Mouse (Mus musculus) heart, postnatal 0 days (tissue): ENCODE data around the gene Rps27rt. TPM values are rescaled to one million over a fixed set of nuclear protein-coding genes. Genes with fewer than 3 reads are reported as not detected.

Source experiments
- ATAC-seq: fragments of 200-750 bp; cut with Nextera tagmentation; 2 replicates; pipeline ENCODE4 v1.8.0; 2017; ENCODE audit warnings: low read depth, moderate number of reproducible peaks, moderate library complexity; ENCODE audit not compliant: insufficient read depth
- DNase-seq: peaks from one replicate; pipeline ENCODE4 v3.0.0-alpha.2; 2016; ENCODE audit warnings: low spot score
- H3K27ac ChIP-seq: fragments of 300-500 bp; sonication (generic); 2 replicates; pipeline ENCODE4 v1.5.1; 2014; ENCODE audit warnings: low read depth, mild to moderate bottlenecking
- H3K27me3 ChIP-seq: fragments of 300-500 bp; sonication (generic); 2 replicates; pipeline ENCODE4 v1.6.1; 2014; ENCODE audit warnings: low read length, mixed read lengths; ENCODE audit not compliant: control insufficient read depth, insufficient read depth
- H3K36me3 ChIP-seq: fragments of 300-500 bp; sonication (generic); replicated peaks from 2 replicates; pipeline ENCODE4 v1.6.1; 2014; ENCODE audit warnings: low read length, mixed read lengths; ENCODE audit not compliant: control insufficient read depth, insufficient read depth
- H3K4me1 ChIP-seq: fragments of 300-500 bp; sonication (generic); 2 replicates; pipeline ENCODE4 v1.6.1; 2014; ENCODE audit warnings: antibody characterized with exemption; ENCODE audit not compliant: control insufficient read depth, insufficient read depth
- H3K4me2 ChIP-seq: fragments of 300-500 bp; sonication (generic); 2 replicates; pipeline ENCODE4 v1.6.1; 2014; ENCODE audit warnings: low read depth, mild to moderate bottlenecking, low read length, moderate library complexity
- H3K4me3 ChIP-seq: fragments of 300-500 bp; sonication (generic); 2 replicates; pipeline ENCODE4 v1.5.1; 2014; ENCODE audit warnings: low read depth, low read length
- H3K9ac ChIP-seq: fragments of 300-500 bp; sonication (generic); replicated peaks from 2 replicates; pipeline ENCODE4 v1.6.1; 2014; ENCODE audit warnings: low read depth, low read length, mixed read lengths
- H3K9me3 ChIP-seq: fragments of 300-500 bp; sonication (generic); replicated peaks from 2 replicates; pipeline ENCODE4 v1.6.1; 2016; ENCODE audit warnings: low read length; ENCODE audit not compliant: control insufficient read depth
- CTCF ChIP-seq: IDR thresholded peaks from 2 replicates; pipeline ENCODE4 v1.5.1; 2016; ENCODE audit warnings: antibody characterized with exemption, control low read depth, low read depth
- EP300 ChIP-seq: IDR thresholded peaks from 2 replicates; pipeline ENCODE4 v1.6.1; 2016; ENCODE audit warnings: antibody characterized with exemption, low read depth
- WGBS: fragments of 180-500 bp; shearing (Covaris S2); extraction: QIAGEN DNeasy Blood & Tissue Kit; methylation state at CpG from one replicate; pipeline ENCODE4 v1.1.7; 2014; 5-methylcytosine and 5-hydroxymethylcytosine counted together
- polyA plus RNA-seq: library from polyadenylated mRNA; unstranded; fragments of >200 nt; fragmentation: Nextera tagmentation; extraction: Ambion mirVana; gene quantifications from 2 replicates; pipeline ENCODE4 v1.2.1, GENCODE M21; 2015
- total RNA-seq: library from RNA; depleted of rRNA; stranded (reverse); fragments of >200 nt; gene quantifications from 2 replicates; pipeline ENCODE4 v1.2.3, GENCODE M21; 2014; ENCODE audit warnings: low replicate concordance

Gene Rps27rt
- total and polyA plus RNA-seq, 2 experiments from 2014 or later: 71.9 to 270 TPM

- Histone ChIP-seq H3K4me3 (no peak overlapping the region), H3K36me3 (no peaks in the 10 kb centered on the region), H3K9me3 (0 out of 2 replicates have a peak, but pooled peaks cover 8% of the 10 kb centered on the region), H3K27me3 (no peaks in the 10 kb centered on the region), H3K9ac (no peak overlapping the region), H3K4me2 (no peak overlapping the region), H3K4me1 (no peaks in the 10 kb centered on the region), H3K27ac (no peak overlapping the region)
- TF ChIP-seq EP300 (no peak), CTCF (no peak)
- no peak for DNase-seq
- 93% methylated on average over 2 of the region's 2 CpGs for WGBS
- no peak for ATAC-seq
These were observed 10.0 kb upstream of the Rps27rt start for GRCm38 (mm10) chr9:114992528-114992927.

GRCm38 (mm10) chr9:114990421-114990820, 7.9 kb upstream of the Rps27rt start:
- no peak for ATAC-seq
- TF ChIP-seq CTCF: no peak
- TF ChIP-seq EP300: no peak

GRCm38 (mm10) chr9:114988610-114989327, 6.2 kb upstream of the Rps27rt start:
- Histone ChIP-seq H3K9ac (no peak overlapping the region), H3K9me3 (0 out of 2 replicates have a peak, but pooled peaks cover 8% of the 10 kb centered on the region), H3K4me2 (no peak overlapping the region), H3K27ac (no peak overlapping the region), H3K27me3 (no peaks in the 10 kb centered on the region), H3K4me1 (no peaks in the 10 kb centered on the region), H3K4me3 (no peak overlapping the region), H3K36me3 (no peaks in the 10 kb centered on the region)
- no peak for TF ChIP-seq CTCF
- TF ChIP-seq EP300: no peak
- 70% methylated on average over 6 of the region's 6 CpGs for whole genome bisulfite sequencing
- no peak; the same call in 1 of the 2 replicates for ATAC-seq
- no peak for DNase-seq

More at GRCm38 (mm10) chr9:114990421-114990820, 7.9 kb upstream of the Rps27rt start:
- Histone ChIP-seq H3K36me3 (no peaks in the 10 kb centered on the region), H3K4me3 (no peak overlapping the region), H3K4me1 (no peaks in the 10 kb centered on the region), H3K27ac (no peak overlapping the region), H3K4me2 (no peak overlapping the region), H3K27me3 (no peaks in the 10 kb centered on the region), H3K9me3 (0 out of 2 replicates have a peak, but pooled peaks cover 8% of the 10 kb centered on the region), H3K9ac (no peak overlapping the region)
- DNase-seq: no peak
- WGBS: 83% methylated on average over 10 of the region's 10 CpGs

- no peak for ATAC-seq
- no peaks in the 10 kb centered on the region for H3K4me1 ChIP-seq
- 89% methylated on average over 3 of the region's 3 CpGs for WGBS
These were observed 5.5 kb upstream of the Rps27rt start for GRCm38 (mm10) chr9:114988029-114988428.

GRCm38 (mm10) chr9:114986361-114986760, 3.8 kb upstream of the Rps27rt start:
- DNase-seq: no peak
- TF ChIP-seq CTCF: no peak
- no peak for TF ChIP-seq EP300
- no peak overlapping the region for H3K4me2 ChIP-seq
- H3K9ac ChIP-seq: no peak overlapping the region
- H3K36me3 ChIP-seq: no peaks in the 10 kb centered on the region
- no peaks in the 10 kb centered on the region for H3K9me3 ChIP-seq
- no peaks in the 10 kb centered on the region for H3K4me1 ChIP-seq
- 94% methylated on average over 5 of the region's 5 CpGs for WGBS
- no peaks in the 10 kb centered on the region for H3K27me3 ChIP-seq
- no peak overlapping the region for H3K4me3 ChIP-seq
- ATAC-seq: no peak
- H3K27ac ChIP-seq: no peak overlapping the region

More at GRCm38 (mm10) chr9:114988029-114988428, 5.5 kb upstream of the Rps27rt start:
- Histone ChIP-seq H3K9me3 (0 out of 2 replicates have a peak, but pooled peaks cover 7% of the 10 kb centered on the region), H3K4me2 (no peak overlapping the region), H3K27me3 (no peaks in the 10 kb centered on the region), H3K4me3 (no peak overlapping the region), H3K36me3 (no peaks in the 10 kb centered on the region), H3K9ac (no peak overlapping the region), H3K27ac (no peak overlapping the region)
- TF ChIP-seq CTCF (no peak), EP300 (no peak)
- DNase-seq: no peak

- TF ChIP-seq CTCF: no peak
- no peak for TF ChIP-seq EP300
- H3K27me3 ChIP-seq: 0 out of 2 replicates have a peak, but pooled peaks cover under 1% of the 10 kb centered on the region
- WGBS: 96% methylated on average over 5 of the region's 5 CpGs
- H3K9me3 ChIP-seq: no peaks in the 10 kb centered on the region
- H3K4me1 ChIP-seq: no peaks in the 10 kb centered on the region
- H3K27ac ChIP-seq: no peak overlapping the region
- no peak for DNase-seq
- no peak overlapping the region for H3K4me3 ChIP-seq
- no peak overlapping the region for H3K9ac ChIP-seq
- ATAC-seq: no peak
- H3K4me2 ChIP-seq: no peak overlapping the region
- H3K36me3 ChIP-seq: no peaks in the 10 kb centered on the region
These were observed 3.2 kb upstream of the Rps27rt start for GRCm38 (mm10) chr9:114985741-114986140.
